Mouse (Mus musculus): ENCODE results near the gene Rpa2.

GRCm38 (mm10) chr4:132807771-132808641 lies 39.9 kb downstream of the Rpa2 start:
- TF ChIP-seq CTCF (IDR thresholded peaks at IDR 0.05; ENCODE audit: low read depth): no peak
- TF ChIP-seq EP300 (IDR thresholded peaks at IDR 0.05; ENCODE audit: low read depth): no peak
